Mouse (Mus musculus) testis, adult 2 months (tissue): Measurements from ENCODE around the gene Gabrr2.

Experiments used
- CTCF ChIP-seq: fragments of 200-500 bp; IDR thresholded peaks from 2 replicates; pipeline ENCODE4 v1.5.1; 2012; ENCODE audit warnings: low read depth, mild to moderate bottlenecking, inconsistent platforms, low read length, moderate library complexity; ENCODE audit not compliant: control insufficient read depth, insufficient read depth, insufficient replicate concordance
- POLR2A ChIP-seq: fragments of 200-500 bp; IDR thresholded peaks from 2 replicates; pipeline ENCODE4 v1.6.1; 2012; ENCODE audit warnings: low read depth, mild to moderate bottlenecking, inconsistent platforms, low read length, moderate library complexity; ENCODE audit not compliant: control insufficient read depth

DNA sequence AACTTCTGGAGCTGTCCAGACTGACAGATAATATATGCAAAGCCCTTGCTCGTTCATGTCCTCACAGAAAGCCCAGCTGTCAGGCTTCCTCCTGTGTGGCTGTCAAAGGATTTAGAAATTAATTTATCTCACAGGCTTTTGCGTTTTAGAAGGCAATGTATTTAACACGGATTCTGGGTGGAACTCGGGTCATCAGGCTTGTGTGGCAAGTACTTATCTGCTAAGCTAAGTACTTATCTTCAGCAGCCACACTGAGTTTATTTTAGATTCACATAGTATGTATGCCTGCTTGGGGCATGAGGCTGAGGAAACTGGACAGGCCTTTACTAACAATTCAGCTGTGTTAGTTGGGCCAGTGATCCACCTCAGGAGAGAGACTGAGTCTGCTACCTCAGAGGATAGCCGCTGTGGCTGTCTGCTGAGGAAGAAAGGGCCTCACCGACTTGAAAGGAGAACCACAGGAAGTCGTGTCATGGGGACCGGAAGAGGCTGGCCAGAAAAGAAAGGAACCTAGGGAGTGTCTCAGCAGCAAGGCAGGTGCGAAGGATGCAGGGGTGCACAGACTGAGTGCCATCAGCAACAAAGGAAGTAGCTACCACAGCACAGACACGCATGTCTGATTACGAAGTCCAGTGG is 9.8 kb downstream of the Gabrr2 start:
- TF ChIP-seq CTCF (no peak), POLR2A (no peak)
